Comparison of ENCODE assay signal across 10 mouse cellular contexts in genomic region chr13:55595375-55595774, GRCm38 (mm10). TPM values are rescaled to one million over a fixed set of nuclear protein-coding genes. Genes with fewer than 3 reads are reported as not detected.
DNase-seq lines count a peak whose midpoint lies in the region; ATAC-seq lines count a peak whose summit lies in the region.
"Had no signal": no experiment of that assay in that cellular context is flagged by ENCODE, and none has a peak within 500 bp of the region (broad histone marks: within the 10 kb centered on the region; RNA-seq: fewer than 3 reads in every experiment).

No protein-coding gene starts in this region.

- peak; percentile 56 for DNase-seq in cerebellum, adult 11 months
- peak; percentile 42 for DNase-seq in adrenal gland, postnatal 25 days
- DNase-seq in frontal cortex, postnatal 25 days (ENCODE audit: low spot score in 2 of 2) = peak; percentile 38 to 60
- peak; percentile 42 to 88 for DNase-seq in left cerebral cortex, adult 8-10 months (ENCODE audit: low spot score in 2 of 2)
- no peak for DNase-seq in adipocyte (ENCODE audit: low spot score)
- DNase-seq in thymus, postnatal 25 days = no peak
- DNase-seq in retina, embryonic 14.5 days (ENCODE audit: low spot score) = no peak
- DNase-seq: kidney, adult 8-10 months had no signal

- no peak for ATAC-seq in cerebellum, adult (ENCODE audit: insufficient number of reproducible peaks, low FRiP score, low TSS enrichment)
- ATAC-seq: Patski had no signal

RNA-seq across cellular contexts. Expression of gene B4galt7, which starts 4.3 kb away (rescaled TPM):
- 16.4 and 19.7 TPM in 2 replicates for total RNA-seq in adrenal gland, postnatal 25 days (2021)
- 10 to 100 TPM; 24.5 to 26.2 (median 25.5) TPM for total RNA-seq in left cerebral cortex, adult 8-10 months (2022)

RNA-seq across cellular contexts. Expression of gene Tmed9, which starts 21.8 kb away (rescaled TPM):
- total RNA-seq in adrenal gland, postnatal 25 days (2021) = 144 and 170 TPM in 2 replicates
- total RNA-seq in left cerebral cortex, adult 8-10 months (2022) = 100 to 1,000 TPM; 125 to 136 (median 132) TPM

RNA-seq across cellular contexts. Expression of gene Fam193b, which starts 24.5 kb away (rescaled TPM):
- total RNA-seq in adrenal gland, postnatal 25 days (2021) = 75.2 and 75.3 TPM in 2 replicates
- 10 to 100 TPM; 73.2 to 80.1 (median 73.8) TPM for total RNA-seq in left cerebral cortex, adult 8-10 months (2022)

RNA-seq across cellular contexts. Expression of gene Caml, which starts 27.4 kb away (rescaled TPM):
- total RNA-seq in adrenal gland, postnatal 25 days (2021) = 37.4 and 37.7 TPM in 2 replicates
- total RNA-seq in left cerebral cortex, adult 8-10 months (2022) = 10 to 100 TPM; 37.7 to 49.5 (median 43.4) TPM

RNA-seq across cellular contexts. Expression of gene Ddx46, which starts 39.5 kb away (rescaled TPM):
- 39.2 and 48.2 TPM in 2 replicates for total RNA-seq in adrenal gland, postnatal 25 days (2021)
- total RNA-seq in left cerebral cortex, adult 8-10 months (2022) = 10 to 100 TPM; 39.6 to 48.5 (median 45.3) TPM

Comparison
In these comparisons a context has a peak if more than half of its experiments do, and no peak if none do; other contexts are left out.
1. DNase-seq: peak in cerebellum, adult 11 months (single experiment), adrenal gland, postnatal 25 days (single experiment), frontal cortex, postnatal 25 days (2 of 2) and left cerebral cortex, adult 8-10 months (2 of 2); none in adipocyte (single experiment), thymus, postnatal 25 days (single experiment) and retina, embryonic 14.5 days (single experiment).